Mouse (Mus musculus) neural tube, embryonic 14.5 days (tissue): ENCODE results near the gene Tanc1. TPM values are rescaled to one million over a fixed set of nuclear protein-coding genes. Genes with fewer than 3 reads are reported as not detected.

Source experiments
- ATAC-seq: fragments of 200-750 bp; cut with Nextera tagmentation; 2 replicates; pipeline ENCODE4 v1.8.0; 2017; ENCODE audit warnings: low read depth, mild to moderate bottlenecking, moderate TSS enrichment, moderate library complexity
- H3K27ac ChIP-seq: fragments of 300-500 bp; sonication (generic); 2 replicates; pipeline ENCODE4 v1.5.1; 2014; ENCODE audit warnings: low read depth, mild to moderate bottlenecking, control low read depth, low read length, moderate library complexity, mixed read lengths
- H3K27me3 ChIP-seq: fragments of 300-500 bp; sonication (generic); 2 replicates; pipeline ENCODE4 v1.6.1; 2014; ENCODE audit warnings: low read length; ENCODE audit not compliant: control insufficient read depth, insufficient read depth
- H3K36me3 ChIP-seq: fragments of 300-500 bp; sonication (generic); 2 replicates; pipeline ENCODE4 v1.6.1; 2014; ENCODE audit warnings: low read length, mixed read lengths; ENCODE audit not compliant: control insufficient read depth, insufficient read depth
- H3K4me1 ChIP-seq: fragments of 300-500 bp; sonication (generic); 2 replicates; pipeline ENCODE4 v1.6.1; 2014; ENCODE audit warnings: low read length; ENCODE audit not compliant: control insufficient read depth, insufficient read depth
- H3K4me2 ChIP-seq: fragments of 300-500 bp; sonication (generic); 2 replicates; pipeline ENCODE4 v1.6.1; 2014; ENCODE audit warnings: mild to moderate bottlenecking, low read depth, low read length, control low read depth
- H3K4me3 ChIP-seq: fragments of 300-500 bp; sonication (generic); 2 replicates; pipeline ENCODE4 v1.5.1; 2014; ENCODE audit warnings: low read depth, low read length, control low read depth, mixed read lengths
- H3K9ac ChIP-seq: fragments of 300-500 bp; sonication (generic); replicated peaks from 2 replicates; pipeline ENCODE4 v1.6.1; 2014; ENCODE audit warnings: low read depth, mild to moderate bottlenecking, control low read depth, low read length, mixed read lengths
- H3K9me3 ChIP-seq: fragments of 300-500 bp; sonication (generic); 2 replicates; pipeline ENCODE4 v1.6.1; 2016; ENCODE audit warnings: low read length; ENCODE audit not compliant: control insufficient read depth
- WGBS: fragments of 180-500 bp; shearing (Covaris S2); extraction: QIAGEN DNeasy Blood & Tissue Kit; methylation state at CpG from one replicate; pipeline ENCODE4 v1.1.7; 2014; 5-methylcytosine and 5-hydroxymethylcytosine counted together
- polyA plus RNA-seq: library from polyadenylated mRNA; unstranded; fragments of >200 nt; fragmentation: Nextera tagmentation; extraction: Ambion mirVana; gene quantifications from 2 replicates; pipeline ENCODE4 v1.2.1, GENCODE M21; 2014

The Tanc1 gene
- polyA plus RNA-seq, 1 experiment from 2014 or later, result 5.2 TPM

GRCm38 (mm10) chr2:59670087-59671060 lies 58.5 kb downstream of the Tanc1 start:
- 77% methylated on average over 15 of the region's 15 CpGs for WGBS
- ATAC-seq, result no peak
- Histone ChIP-seq H3K4me2 (no peak overlapping the region), H3K9ac (no peak overlapping the region), H3K27ac (no peak overlapping the region), H3K9me3 (no peaks in the 10 kb centered on the region), H3K4me1 (no peaks in the 10 kb centered on the region), H3K4me3 (no peak overlapping the region), H3K36me3 (no peaks in the 10 kb centered on the region), H3K27me3 (no peaks in the 10 kb centered on the region)

GRCm38 (mm10) chr2:59671671-59672070 lies 59.8 kb downstream of the Tanc1 start:
- Histone ChIP-seq H3K9me3 (no peaks in the 10 kb centered on the region), H3K4me2 (no peak overlapping the region), H3K4me1 (0 out of 2 replicates have a peak, but pooled peaks cover 4% of the 10 kb centered on the region), H3K36me3 (no peaks in the 10 kb centered on the region), H3K4me3 (no peak overlapping the region), H3K9ac (no peak overlapping the region), H3K27me3 (no peaks in the 10 kb centered on the region), H3K27ac (no peak overlapping the region)
- ATAC-seq, result no peak
- 54% methylated on average over 8 of the region's 8 CpGs for WGBS

GRCm38 (mm10) chr2:59672086-59672485 lies 60.2 kb downstream of the Tanc1 start:
- no peaks in the 10 kb centered on the region for H3K9me3 ChIP-seq
- H3K4me3 ChIP-seq, result no peak overlapping the region
- no peak overlapping the region for H3K27ac ChIP-seq
- H3K4me1 ChIP-seq, result 0 out of 2 replicates have a peak, but pooled peaks cover 6% of the 10 kb centered on the region
- no peaks in the 10 kb centered on the region for H3K27me3 ChIP-seq
- no peak for ATAC-seq
- no peak overlapping the region for H3K4me2 ChIP-seq
- 27% methylated on average over 4 of the region's 4 CpGs for WGBS
- no peak overlapping the region for H3K9ac ChIP-seq
- no peaks in the 10 kb centered on the region for H3K36me3 ChIP-seq

- no peaks in the 10 kb centered on the region for H3K9me3 ChIP-seq
- H3K9ac ChIP-seq, result no peak overlapping the region
- H3K4me3 ChIP-seq, result no peak overlapping the region
- H3K36me3 ChIP-seq, result no peaks in the 10 kb centered on the region
- no peak overlapping the region for H3K4me2 ChIP-seq
- no peaks in the 10 kb centered on the region for H3K27me3 ChIP-seq
- no peak overlapping the region for H3K27ac ChIP-seq
- 70% methylated on average over 8 of the region's 8 CpGs for WGBS
- no peak for ATAC-seq
- 0 out of 2 replicates have a peak, but pooled peaks cover 6% of the 10 kb centered on the region for H3K4me1 ChIP-seq
Observed at GRCm38 (mm10) chr2:59672686-59673085, 60.8 kb downstream of the Tanc1 start.

GRCm38 (mm10) chr2:59673351-59673750 lies 61.5 kb downstream of the Tanc1 start:
- 0 out of 2 replicates have a peak, but pooled peaks cover 6% of the 10 kb centered on the region for H3K4me1 ChIP-seq
- H3K27me3 ChIP-seq, result no peaks in the 10 kb centered on the region
- H3K27ac ChIP-seq, result no peak overlapping the region
- H3K36me3 ChIP-seq, result no peaks in the 10 kb centered on the region
- ATAC-seq, result no peak
- no peaks in the 10 kb centered on the region for H3K9me3 ChIP-seq
- H3K4me3 ChIP-seq, result no peak overlapping the region
- no peak overlapping the region for H3K9ac ChIP-seq
- H3K4me2 ChIP-seq, result no peak overlapping the region
- WGBS, result 93% methylated on average over 6 of the region's 6 CpGs

- no peaks in the 10 kb centered on the region for H3K36me3 ChIP-seq
- no peak overlapping the region for H3K4me3 ChIP-seq
- WGBS, result 75% methylated on average over 1 of the region's 1 CpGs
- ATAC-seq, result no peak; the same call in 1 of the 2 replicates
- H3K4me1 ChIP-seq, result 0 out of 2 replicates have a peak, but pooled peaks cover 6% of the 10 kb centered on the region
- H3K9ac ChIP-seq, result no peak overlapping the region
- no peaks in the 10 kb centered on the region for H3K27me3 ChIP-seq
- H3K27ac ChIP-seq, result no peak overlapping the region
- no peaks in the 10 kb centered on the region for H3K9me3 ChIP-seq
- no peak overlapping the region for H3K4me2 ChIP-seq
Observed at GRCm38 (mm10) chr2:59673877-59674276, 62.0 kb downstream of the Tanc1 start.

- no peak overlapping the region for H3K4me3 ChIP-seq
- ATAC-seq, result no peak
- H3K9me3 ChIP-seq, result no peaks in the 10 kb centered on the region
- H3K4me1 ChIP-seq, result 0 out of 2 replicates have a peak, but pooled peaks cover 6% of the 10 kb centered on the region
- no peak overlapping the region for H3K9ac ChIP-seq
- 60% methylated on average over 17 of the region's 17 CpGs for WGBS
- no peak overlapping the region for H3K4me2 ChIP-seq
- no peaks in the 10 kb centered on the region for H3K27me3 ChIP-seq
- no peak overlapping the region for H3K27ac ChIP-seq
- no peaks in the 10 kb centered on the region for H3K36me3 ChIP-seq
Observed at GRCm38 (mm10) chr2:59675270-59675995, 63.6 kb downstream of the Tanc1 start.

GRCm38 (mm10) chr2:59676041-59676440 lies 64.2 kb downstream of the Tanc1 start:
- H3K4me2 ChIP-seq, result no peak overlapping the region
- H3K27ac ChIP-seq, result no peak overlapping the region
- no peak overlapping the region for H3K4me3 ChIP-seq
- H3K9me3 ChIP-seq, result no peaks in the 10 kb centered on the region
- no peaks in the 10 kb centered on the region for H3K27me3 ChIP-seq
- 86% methylated on average over 6 of the region's 6 CpGs for WGBS
- H3K4me1 ChIP-seq, result 0 out of 2 replicates have a peak, but pooled peaks cover 6% of the 10 kb centered on the region
- no peaks in the 10 kb centered on the region for H3K36me3 ChIP-seq
- no peak for ATAC-seq
- no peak overlapping the region for H3K9ac ChIP-seq

- Histone ChIP-seq H3K4me2 (no peak overlapping the region), H3K4me3 (no peak overlapping the region), H3K27me3 (no peaks in the 10 kb centered on the region), H3K27ac (no peak overlapping the region), H3K4me1 (0 out of 2 replicates have a peak, but pooled peaks cover 6% of the 10 kb centered on the region), H3K9ac (no peak overlapping the region), H3K9me3 (no peaks in the 10 kb centered on the region), H3K36me3 (no peaks in the 10 kb centered on the region)
- no peak for ATAC-seq
- WGBS, result 57% methylated on average over 6 of the region's 6 CpGs
Observed at GRCm38 (mm10) chr2:59676442-59676841, 64.6 kb downstream of the Tanc1 start.
